Mouse (Mus musculus) kidney, embryonic 16.5 days (tissue): ENCODE measurements around the gene Ndrg2. TPM values are rescaled to one million over a fixed set of nuclear protein-coding genes. Genes with fewer than 3 reads are reported as not detected.
A peak's percentile ranks its signal among the peaks of the same experiment; 100 is the strongest.
"Not testable (repeated sequence)": the region's sequence is repeated elsewhere in the genome, so short reads cannot be mapped to it uniquely, and the experiment has no call there.

Experiments
- ATAC-seq: fragments of 200-750 bp; cut with Nextera tagmentation; 2 replicates; pipeline ENCODE4 v1.8.0; 2017; ENCODE audit warnings: moderate TSS enrichment; ENCODE audit not compliant: low FRiP score, low TSS enrichment
- H3K27ac ChIP-seq: fragments of 300-500 bp; sonication (generic); 2 replicates; pipeline ENCODE4 v1.5.1; 2014; ENCODE audit warnings: low read length
- H3K27me3 ChIP-seq: fragments of 300-500 bp; sonication (generic); 2 replicates; pipeline ENCODE4 v1.6.1; 2014; ENCODE audit warnings: low read length, control low read depth, mixed read lengths; ENCODE audit not compliant: insufficient read depth
- H3K36me3 ChIP-seq: fragments of 300-500 bp; sonication (generic); 2 replicates; pipeline ENCODE4 v1.6.1; 2014; ENCODE audit warnings: low read length, control low read depth, mixed read lengths; ENCODE audit not compliant: insufficient read depth
- H3K4me1 ChIP-seq: fragments of 300-500 bp; sonication (generic); 2 replicates; pipeline ENCODE4 v1.6.1; 2014; ENCODE audit warnings: low read length, control low read depth, mixed read lengths; ENCODE audit not compliant: insufficient read depth
- H3K4me2 ChIP-seq: fragments of 300-500 bp; sonication (generic); replicated peaks from 2 replicates; pipeline ENCODE4 v1.6.1; 2014; ENCODE audit warnings: low read depth, low read length
- H3K4me3 ChIP-seq: fragments of 300-500 bp; sonication (generic); 2 replicates; pipeline ENCODE4 v1.5.1; 2014; ENCODE audit warnings: mild to moderate bottlenecking, low read length
- H3K9ac ChIP-seq: fragments of 300-500 bp; sonication (generic); replicated peaks from 2 replicates; pipeline ENCODE4 v1.6.1; 2014; ENCODE audit warnings: low read length
- H3K9me3 ChIP-seq: fragments of 300-500 bp; sonication (generic); 2 replicates; pipeline ENCODE4 v1.6.1; 2016; ENCODE audit warnings: low read length, control low read depth
- WGBS: fragments of 180-500 bp; shearing (Covaris S2); extraction: QIAGEN DNeasy Blood & Tissue Kit; methylation state at CpG from one replicate; pipeline ENCODE4 v1.1.7; 2014; 5-methylcytosine and 5-hydroxymethylcytosine counted together
- polyA plus RNA-seq: library from polyadenylated mRNA; unstranded; fragments of >200 nt; fragmentation: Nextera tagmentation; extraction: Ambion mirVana; gene quantifications from 2 replicates; pipeline ENCODE4 v1.2.1, GENCODE M21; 2015

Ndrg2 gene
- polyA plus RNA-seq, 1 experiment from 2014 or later: 59.5 TPM

DNA sequence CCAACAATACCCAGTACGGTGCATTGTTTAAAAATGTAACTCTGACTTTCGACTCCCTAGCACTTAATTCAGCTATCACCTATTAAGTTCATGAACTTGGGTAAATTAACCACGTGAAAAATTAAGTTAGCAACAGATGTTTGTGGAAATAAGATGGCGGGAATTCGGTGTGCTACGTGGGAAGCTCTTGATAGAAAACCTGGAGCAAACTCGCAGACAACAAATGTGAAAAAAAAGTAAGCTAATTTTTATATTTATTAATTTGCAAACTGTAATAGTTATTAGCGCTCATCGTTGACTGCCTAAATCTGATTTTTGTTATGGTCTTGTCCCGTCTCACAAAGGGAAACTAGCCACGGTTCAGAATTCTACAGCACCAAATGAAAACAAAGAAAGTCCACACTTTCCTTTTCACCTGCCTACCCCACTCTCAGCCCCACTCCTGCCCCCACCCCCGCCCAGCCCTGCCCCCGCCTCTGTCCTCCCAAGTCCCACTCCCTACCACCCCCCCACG, 29.9 kb downstream of the Ndrg2 start:
- Histone ChIP-seq H3K9ac (peak overlapping the region; percentile 83), H3K27me3 (no peaks in the 10 kb centered on the region), H3K4me1 (peaks cover 12% of the 10 kb centered on the region), H3K36me3 (peaks cover 24% of the 10 kb centered on the region), H3K4me3 (peak overlapping the region; percentile 76), H3K27ac (peak overlapping the region; percentile 84), H3K9me3 (no peaks in the 10 kb centered on the region), H3K4me2 (peak overlapping the region; percentile 86)
- ATAC-seq: peak; percentile 60
- WGBS: 2% methylated on average over 13 of the region's 14 CpGs

DNA sequence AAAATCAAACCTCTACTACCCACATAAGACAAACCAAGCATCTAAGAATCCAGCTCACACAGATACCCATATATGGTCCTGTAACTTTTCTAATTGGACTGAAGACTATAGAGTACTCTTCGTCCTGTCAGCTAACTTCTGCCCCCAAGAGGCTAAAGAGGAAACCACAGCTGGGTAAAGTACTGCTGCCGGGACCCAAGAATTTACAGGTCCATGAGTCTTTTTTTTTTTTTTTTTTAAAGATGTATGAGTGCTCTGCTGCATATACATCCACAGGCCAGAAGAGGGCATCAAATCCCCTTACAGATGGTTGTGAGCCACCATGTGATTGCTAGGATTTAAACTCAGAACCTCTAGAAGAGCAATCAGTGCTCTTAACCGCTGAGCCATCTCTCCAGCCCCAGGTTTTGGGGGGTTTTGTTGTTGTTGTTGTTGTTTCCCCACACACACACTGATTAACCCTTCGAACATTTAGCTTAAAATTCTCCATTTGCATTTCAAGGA, 30.4 kb downstream of the Ndrg2 start:
- Histone ChIP-seq H3K9me3 (no peaks in the 10 kb centered on the region), H3K9ac (peak overlapping the region; percentile 83), H3K4me3 (peak overlapping the region; percentile 76), H3K4me1 (peaks cover 12% of the 10 kb centered on the region), H3K27me3 (no peaks in the 10 kb centered on the region), H3K27ac (peak overlapping the region; percentile 84), H3K4me2 (peak overlapping the region; percentile 86), H3K36me3 (peaks cover 19% of the 10 kb centered on the region)
- ATAC-seq: peak; percentile 55
- WGBS: 1% methylated on average over 4 of the region's 4 CpGs

DNA sequence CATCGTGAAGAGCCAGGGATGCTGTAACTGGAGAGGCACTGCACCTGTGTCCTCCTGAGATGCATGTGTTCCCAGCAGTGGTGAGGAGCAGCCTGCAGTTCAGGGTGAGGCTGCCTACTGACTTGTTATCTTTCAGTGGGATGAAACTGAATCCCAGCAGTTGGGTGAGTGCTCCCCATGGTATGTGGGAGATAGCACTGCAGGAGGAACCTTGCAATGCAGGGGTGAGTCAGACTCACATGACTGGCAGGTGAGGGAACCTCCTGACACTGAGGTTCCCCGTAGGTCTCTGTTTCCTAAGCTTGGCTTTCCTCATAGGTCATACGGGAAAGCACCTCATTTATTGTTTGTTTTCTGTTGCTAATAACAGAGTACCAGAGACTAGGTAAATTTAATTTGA, 36.4 kb downstream of the Ndrg2 start:
- WGBS: 64% methylated on average over 3 of the region's 3 CpGs
- Histone ChIP-seq H3K27me3 (no peaks in the 10 kb centered on the region), H3K4me2 (no peak overlapping the region), H3K27ac (no peak overlapping the region), H3K36me3 (no peaks in the 10 kb centered on the region), H3K9ac (no peak overlapping the region), H3K4me1 (no peaks in the 10 kb centered on the region), H3K9me3 (no peaks in the 10 kb centered on the region), H3K4me3 (no peak overlapping the region)
- ATAC-seq: no peak

DNA sequence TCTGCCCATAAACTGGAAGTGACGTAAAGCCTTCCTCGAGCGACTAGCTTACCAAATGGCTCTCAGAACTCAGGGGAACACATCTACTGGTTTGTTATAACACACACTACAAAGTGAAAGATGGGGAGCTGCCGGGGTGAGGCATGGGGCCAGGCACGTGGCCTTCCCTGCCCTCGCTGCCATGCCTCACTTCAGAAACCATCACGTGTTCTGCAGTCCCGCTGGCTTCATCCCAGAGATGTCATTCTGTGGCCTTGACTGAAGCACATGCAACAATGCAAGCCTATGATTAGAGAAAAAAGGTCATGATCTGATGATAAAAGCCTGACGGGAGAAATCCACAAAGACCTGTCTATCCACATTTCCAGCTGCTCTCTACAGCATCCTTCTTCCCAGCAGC, 42.2 kb downstream of the Ndrg2 start:
- no peak for ATAC-seq
- H3K27me3 ChIP-seq: no peaks in the 10 kb centered on the region
- no peak overlapping the region for H3K4me3 ChIP-seq
- H3K4me2 ChIP-seq: no peak overlapping the region
- 69% methylated on average over 9 of the region's 9 CpGs for WGBS
- H3K36me3 ChIP-seq: no peaks in the 10 kb centered on the region
- no peaks in the 10 kb centered on the region for H3K9me3 ChIP-seq
- no peak overlapping the region for H3K27ac ChIP-seq
- no peaks in the 10 kb centered on the region for H3K4me1 ChIP-seq
- no peak overlapping the region for H3K9ac ChIP-seq

DNA sequence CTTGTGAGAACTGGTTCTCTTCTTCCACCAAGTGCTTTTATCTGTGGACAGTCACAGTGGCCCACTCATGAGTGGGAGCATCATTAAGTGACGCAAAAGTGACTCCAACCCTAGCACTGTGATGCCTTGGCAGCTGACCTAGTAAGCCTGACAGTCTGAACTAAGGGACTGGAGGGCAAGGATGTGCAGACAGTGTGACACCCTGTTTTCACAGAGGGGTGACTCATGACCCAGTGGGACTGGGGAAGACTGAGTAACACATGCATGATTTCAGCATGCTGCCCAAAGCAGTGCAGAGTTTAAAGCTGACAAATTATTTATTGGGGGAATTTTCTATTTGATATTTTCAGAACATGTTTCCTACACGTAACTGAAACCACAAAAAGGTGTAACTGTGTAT, 43.2 kb downstream of the Ndrg2 start:
- H3K4me1 ChIP-seq: no peaks in the 10 kb centered on the region
- ATAC-seq: no peak
- H3K9ac ChIP-seq: no peak overlapping the region
- H3K9me3 ChIP-seq: no peaks in the 10 kb centered on the region
- H3K4me2 ChIP-seq: no peak overlapping the region
- H3K4me3 ChIP-seq: no peak overlapping the region
- no peaks in the 10 kb centered on the region for H3K27me3 ChIP-seq
- no peak overlapping the region for H3K27ac ChIP-seq
- WGBS: 69% methylated on average over 2 of the region's 2 CpGs
- no peaks in the 10 kb centered on the region for H3K36me3 ChIP-seq

DNA sequence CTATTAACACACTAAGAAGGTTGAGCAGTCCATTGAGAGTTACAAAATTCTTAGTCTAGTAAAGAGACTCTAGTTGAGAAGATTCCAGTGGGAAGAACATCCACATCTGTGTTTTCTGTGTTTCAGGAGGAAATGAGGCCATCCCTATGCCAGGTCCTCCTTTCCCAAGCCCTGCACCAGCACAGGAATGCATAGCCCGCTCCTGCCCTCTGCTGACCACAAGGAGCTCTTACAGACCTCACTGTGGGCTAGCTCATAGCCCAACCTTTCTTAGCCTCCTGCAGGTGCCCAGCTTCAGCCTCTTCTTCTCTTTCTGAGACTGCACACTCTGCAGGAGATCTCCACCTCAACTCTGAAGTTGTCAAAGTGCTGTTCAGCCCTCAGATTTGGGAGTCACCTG, 50.4 kb downstream of the Ndrg2 start:
- H3K4me2 ChIP-seq, H3K4me1 ChIP-seq, H3K27ac ChIP-seq, H3K36me3 ChIP-seq, H3K4me3 ChIP-seq, H3K9ac ChIP-seq, ATAC-seq, H3K27me3 ChIP-seq, H3K9me3 ChIP-seq: not testable (repeated sequence)
- 42% methylated on average over 1 of the region's 1 CpGs for WGBS

DNA sequence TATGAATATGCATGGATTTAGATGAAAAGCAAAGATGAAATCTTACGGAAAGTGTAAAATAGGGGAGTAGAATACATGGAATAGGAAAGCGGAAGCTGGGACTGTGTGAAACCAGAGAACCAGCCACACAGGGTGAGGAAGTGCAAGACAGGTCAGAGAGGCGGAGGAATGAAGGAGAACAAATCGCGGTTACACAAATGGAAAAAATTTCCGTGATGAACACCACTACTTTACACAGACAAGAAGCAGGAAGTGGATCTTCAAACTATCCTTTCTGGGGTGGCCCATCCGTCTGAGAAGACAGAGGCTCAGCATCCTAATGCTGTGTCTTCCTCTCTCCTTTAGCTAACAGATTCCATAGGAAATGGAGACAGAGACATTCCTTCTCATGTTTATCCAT, 58.7 kb downstream of the Ndrg2 start:
- not testable (repeated sequence) for H3K27me3 ChIP-seq, H3K4me2 ChIP-seq, H3K4me3 ChIP-seq, H3K9ac ChIP-seq, H3K4me1 ChIP-seq, H3K9me3 ChIP-seq, H3K27ac ChIP-seq, ATAC-seq, H3K36me3 ChIP-seq
- 78% methylated on average over 7 of the region's 7 CpGs for WGBS

Other genes with a start within 250 kb of the Ndrg2 start
- not detected in 2 replicates for gene Gm17079, start 218.7 kb downstream of the Ndrg2 start, polyA plus RNA-seq
- not detected in 2 replicates for gene Gm5800, start 197.0 kb downstream of the Ndrg2 start, polyA plus RNA-seq
- gene Ang4, start 140.6 kb downstream of the Ndrg2 start, polyA plus RNA-seq: not detected in 2 replicates
- not detected in 2 replicates for gene AY358078, start 114.1 kb downstream of the Ndrg2 start, polyA plus RNA-seq
- gene Ear6, start 60.5 kb downstream of the Ndrg2 start, polyA plus RNA-seq: not detected in 2 replicates
- 49.1 and 57.3 TPM in 2 replicates for gene Mettl17, start 29.3 kb downstream of the Ndrg2 start, polyA plus RNA-seq
- 0.30 and 0.50 TPM in 2 replicates for gene Slc39a2, start 21.3 kb downstream of the Ndrg2 start, polyA plus RNA-seq
- gene Tppp2, start 4.3 kb upstream of the Ndrg2 start, polyA plus RNA-seq: not detected in 2 replicates
- gene Rnase13, start 8.6 kb upstream of the Ndrg2 start, polyA plus RNA-seq: not detected in 2 replicates
- gene Arhgef40, start 70.6 kb upstream of the Ndrg2 start, polyA plus RNA-seq: 92.1 and 97.8 TPM in 2 replicates
- 1.0 and 1.6 TPM in 2 replicates for gene Tmem253, start 101.5 kb upstream of the Ndrg2 start, polyA plus RNA-seq
- 38.9 and 39.2 TPM in 2 replicates for gene Zfp219, start 106.6 kb upstream of the Ndrg2 start, polyA plus RNA-seq
- not detected in 2 replicates for gene Olfr221, start 128.3 kb upstream of the Ndrg2 start, polyA plus RNA-seq
- 659 and 687 TPM in 2 replicates for gene Hnrnpc, start 189.9 kb upstream of the Ndrg2 start, polyA plus RNA-seq
- gene Rpgrip1, start 196.5 kb upstream of the Ndrg2 start, polyA plus RNA-seq: 67.4 and 74.1 TPM in 2 replicates